Mouse (Mus musculus): ENCODE results near the gene Gm45062. TPM values are rescaled to one million over a fixed set of nuclear protein-coding genes. Genes with fewer than 3 reads are reported as not detected.

The Gm45062 gene
- polyA plus RNA-seq, 2 experiments from 2014 or later = 57.3 to 62.9 TPM

- ATAC-seq = no peak
Observed at GRCm38 (mm10) chr6:8370624-8371023, 111.4 kb downstream of the Gm45062 start.

GRCm38 (mm10) chr6:8373051-8373450, 113.8 kb downstream of the Gm45062 start:
- no peak for ATAC-seq

- ATAC-seq = no peak
Observed at GRCm38 (mm10) chr6:8373851-8374250, 114.6 kb downstream of the Gm45062 start.

GRCm38 (mm10) chr6:8374290-8374689, 115.0 kb downstream of the Gm45062 start:
- ATAC-seq = no peak

- no peak for ATAC-seq
Observed at GRCm38 (mm10) chr6:8374712-8375111, 115.5 kb downstream of the Gm45062 start.

GRCm38 (mm10) chr6:8376351-8376750, 117.1 kb downstream of the Gm45062 start:
- peak; percentile 79 for ATAC-seq

- no peak for ATAC-seq
Observed at GRCm38 (mm10) chr6:8377667-8378066, 118.4 kb downstream of the Gm45062 start.

- no peak for ATAC-seq
Observed at GRCm38 (mm10) chr6:8389307-8389706, 130.1 kb downstream of the Gm45062 start.

GRCm38 (mm10) chr6:8390296-8390695, 131.0 kb downstream of the Gm45062 start:
- ATAC-seq = no peak

GRCm38 (mm10) chr6:8390935-8391334, 131.7 kb downstream of the Gm45062 start:
- ATAC-seq = no peak

GRCm38 (mm10) chr6:8393029-8393428, 133.8 kb downstream of the Gm45062 start:
- peak; percentile 20 for ATAC-seq

GRCm38 (mm10) chr6:8394044-8394443, 134.8 kb downstream of the Gm45062 start:
- no peak for ATAC-seq

GRCm38 (mm10) chr6:8395061-8395460, 135.8 kb downstream of the Gm45062 start:
- ATAC-seq = no peak

GRCm38 (mm10) chr6:8397252-8397651, 138.0 kb downstream of the Gm45062 start:
- no peak for ATAC-seq

GRCm38 (mm10) chr6:8399710-8400109, 140.5 kb downstream of the Gm45062 start:
- no peak for ATAC-seq

GRCm38 (mm10) chr6:8403127-8403526, 143.9 kb downstream of the Gm45062 start:
- ATAC-seq = no peak

- peak; percentile 30 for ATAC-seq
Observed at GRCm38 (mm10) chr6:8405844-8406243, 146.6 kb downstream of the Gm45062 start.

- peak; percentile 60 for ATAC-seq
Observed at GRCm38 (mm10) chr6:8408332-8408731, 149.1 kb downstream of the Gm45062 start.

GRCm38 (mm10) chr6:8409865-8410264, 150.6 kb downstream of the Gm45062 start:
- ATAC-seq = no peak

GRCm38 (mm10) chr6:8412845-8413598, 153.8 kb downstream of the Gm45062 start:
- no peak for ATAC-seq

- ATAC-seq = no peak
Observed at GRCm38 (mm10) chr6:8414020-8414419, 154.8 kb downstream of the Gm45062 start.

- no peak for ATAC-seq
Observed at GRCm38 (mm10) chr6:8415823-8416222, 156.6 kb downstream of the Gm45062 start.

- ATAC-seq = no peak
Observed at GRCm38 (mm10) chr6:8416802-8417569, 157.7 kb downstream of the Gm45062 start.
